Mouse (Mus musculus): ENCODE measurements around the gene Gm29427. TPM values are rescaled to one million over a fixed set of nuclear protein-coding genes. Genes with fewer than 3 reads are reported as not detected.

Gm29427 gene
- polyA plus RNA-seq, 1 experiment: not detected

GRCm38 (mm10) chr1:130633761-130634410, 81.7 kb downstream of the Gm29427 start:
- no peaks in the 10 kb centered on the region for H3K27me3 ChIP-seq (ENCODE audit: control insufficient read depth)
- H3K36me3 ChIP-seq (ENCODE audit: control insufficient read depth): no peaks in the 10 kb centered on the region
- H3K4me3 ChIP-seq (replicated peaks): no peak overlapping the region
- no peaks in the 10 kb centered on the region for H3K9me3 ChIP-seq (ENCODE audit: control insufficient read depth, low read length)
- H3K4me1 ChIP-seq (ENCODE audit: control insufficient read depth): no peaks in the 10 kb centered on the region
- TF ChIP-seq TAL1 (IDR thresholded peaks at IDR 0.05; ENCODE audit: low read length) (no peak), GATA1 (IDR thresholded peaks at IDR 0.05; ENCODE audit: low read length) (no peak)

GRCm38 (mm10) chr1:130633316-130633715, 82.3 kb downstream of the Gm29427 start:
- Histone ChIP-seq H3K27me3 (ENCODE audit: control insufficient read depth) (no peaks in the 10 kb centered on the region), H3K9me3 (ENCODE audit: control insufficient read depth, low read length) (no peaks in the 10 kb centered on the region), H3K4me1 (ENCODE audit: control insufficient read depth) (no peaks in the 10 kb centered on the region), H3K4me3 (replicated peaks) (no peak overlapping the region), H3K36me3 (ENCODE audit: control insufficient read depth) (no peaks in the 10 kb centered on the region)
- no peak for TF ChIP-seq GATA1 (IDR thresholded peaks at IDR 0.05; ENCODE audit: low read length)
- TF ChIP-seq TAL1 (IDR thresholded peaks at IDR 0.05; ENCODE audit: low read length): no peak

- no peaks in the 10 kb centered on the region for H3K4me1 ChIP-seq (ENCODE audit: control insufficient read depth)
- no peak for TF ChIP-seq GATA1 (IDR thresholded peaks at IDR 0.05; ENCODE audit: low read length)
- TF ChIP-seq TAL1 (IDR thresholded peaks at IDR 0.05; ENCODE audit: low read length): no peak
- no peaks in the 10 kb centered on the region for H3K9me3 ChIP-seq (ENCODE audit: control insufficient read depth, low read length)
- H3K4me3 ChIP-seq (replicated peaks): no peak within 1 kb of the TSS
- H3K27me3 ChIP-seq (ENCODE audit: control insufficient read depth): no peaks in the 10 kb centered on the region
- H3K36me3 ChIP-seq (ENCODE audit: control insufficient read depth): no peaks in the 10 kb centered on the region
Observed at GRCm38 (mm10) chr1:130629521-130629920, 86.1 kb downstream of the Gm29427 start, which contains the start of gene Zp3r. Gene Zp3r, minus strand, starts transcription at chr1:130629621.

Other genes starting within 250 kb of the Gm29427 start
- not detected in 2 replicates for gene Zp3r, start 86.2 kb downstream of the Gm29427 start, polyA plus RNA-seq (2012)
- gene C4bp, start 54.2 kb downstream of the Gm29427 start, polyA plus RNA-seq (2012): not detected in 2 replicates
- 0.54 and 0.58 TPM in 2 replicates for gene Yod1, start 1.5 kb upstream of the Gm29427 start, polyA plus RNA-seq (2012)
- gene Pfkfb2, start 13.5 kb upstream of the Gm29427 start, polyA plus RNA-seq (2012): 0.28 and 0.32 TPM in 2 replicates
- 5.3 and 6.5 TPM in 2 replicates for gene AA986860, start 16.2 kb upstream of the Gm29427 start, polyA plus RNA-seq (2012)
- gene Fcamr, start 85.1 kb upstream of the Gm29427 start, polyA plus RNA-seq (2012): not detected in 2 replicates
- 0.01 TPM in 1 of 2 replicates, not detected in the other for gene Pigr, start 110.9 kb upstream of the Gm29427 start, polyA plus RNA-seq (2012)
- gene Fcmr, start 149.9 kb upstream of the Gm29427 start, polyA plus RNA-seq (2012): 0.04 TPM in 1 of 2 replicates, not detected in the other
- not detected in 2 replicates for gene Il24, start 171.7 kb upstream of the Gm29427 start, polyA plus RNA-seq (2012)
- gene Il20, start 195.7 kb upstream of the Gm29427 start, polyA plus RNA-seq (2012): 0.05 TPM in 1 of 2 replicates, not detected in the other
- not detected in 2 replicates for gene Il19, start 224.3 kb upstream of the Gm29427 start, polyA plus RNA-seq (2012)

Measured in erythroblast, embryonic 14.5 days (primary cell).